Mouse (Mus musculus) intestine, embryonic 15.5 days (tissue): ENCODE results near the gene Cracr2a. TPM values are rescaled to one million over a fixed set of nuclear protein-coding genes. Genes with fewer than 3 reads are reported as not detected.
A peak's percentile ranks its signal among the peaks of the same experiment; 100 is the strongest.

Experiments
- ATAC-seq: fragments of 200-750 bp; cut with Nextera tagmentation; 2 replicates; pipeline ENCODE4 v1.8.0; 2017; ENCODE audit warnings: moderate TSS enrichment, moderate library complexity
- H3K27ac ChIP-seq: fragments of 300-500 bp; sonication (generic); 2 replicates; pipeline ENCODE4 v1.5.1; 2015; ENCODE audit warnings: mild to moderate bottlenecking, inconsistent platforms
- H3K27me3 ChIP-seq: fragments of 300-500 bp; sonication (generic); replicated peaks from 2 replicates; pipeline ENCODE4 v1.6.1; 2015; ENCODE audit warnings: inconsistent platforms
- H3K36me3 ChIP-seq: fragments of 300-500 bp; sonication (generic); 2 replicates; pipeline ENCODE4 v1.6.1; 2015; ENCODE audit warnings: inconsistent platforms
- H3K4me1 ChIP-seq: fragments of 300-500 bp; sonication (generic); replicated peaks from 2 replicates; pipeline ENCODE4 v1.6.1; 2015; ENCODE audit warnings: inconsistent platforms
- H3K4me2 ChIP-seq: fragments of 300-500 bp; sonication (generic); replicated peaks from 2 replicates; pipeline ENCODE4 v1.6.1; 2015; ENCODE audit warnings: mild to moderate bottlenecking, inconsistent platforms
- H3K4me3 ChIP-seq: fragments of 300-500 bp; sonication (generic); replicated peaks from 2 replicates; pipeline ENCODE4 v1.5.1; 2015; ENCODE audit warnings: inconsistent platforms
- H3K9ac ChIP-seq: fragments of 300-500 bp; sonication (generic); 2 replicates; pipeline ENCODE4 v1.6.1; 2015; ENCODE audit warnings: inconsistent platforms
- H3K9me3 ChIP-seq: fragments of 300-500 bp; sonication (generic); 2 replicates; pipeline ENCODE4 v1.6.1; 2016; ENCODE audit warnings: inconsistent platforms
- WGBS: fragments of 180-500 bp; shearing (Covaris S2); methylation state at CpG from one replicate; pipeline ENCODE4 v1.1.7; 2015; 5-methylcytosine and 5-hydroxymethylcytosine counted together
- polyA plus RNA-seq: library from polyadenylated mRNA; unstranded; fragments of >200 nt; fragmentation: Nextera tagmentation; extraction: Ambion mirVana; gene quantifications from 2 replicates; pipeline ENCODE4 v1.2.1, GENCODE M21; 2015

Gene Cracr2a
- polyA plus RNA-seq, 1 experiment from 2014 or later = 2.5 TPM

DNA sequence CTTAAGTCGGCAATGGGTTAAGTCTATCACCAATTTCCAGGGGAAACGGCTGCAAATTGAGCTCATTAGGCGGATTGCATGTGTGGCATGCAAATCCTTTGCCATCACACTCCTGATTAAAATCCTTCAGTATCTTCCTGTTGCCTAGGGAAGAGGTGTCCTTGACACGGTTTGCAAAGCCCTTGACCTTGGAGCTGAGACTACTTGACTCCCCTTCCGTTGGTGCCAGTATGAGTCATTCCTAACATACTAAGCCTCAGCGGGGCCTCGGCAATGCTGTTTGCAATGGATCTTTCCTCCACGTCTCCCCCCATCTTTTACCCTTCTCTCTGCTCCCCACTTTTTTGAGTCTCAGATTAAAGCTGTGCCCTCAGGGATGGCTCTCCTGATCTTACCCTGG lies 122.4 kb downstream of the Cracr2a start:
- ATAC-seq = no peak
- WGBS = 54% methylated on average over 8 of the region's 8 CpGs

DNA sequence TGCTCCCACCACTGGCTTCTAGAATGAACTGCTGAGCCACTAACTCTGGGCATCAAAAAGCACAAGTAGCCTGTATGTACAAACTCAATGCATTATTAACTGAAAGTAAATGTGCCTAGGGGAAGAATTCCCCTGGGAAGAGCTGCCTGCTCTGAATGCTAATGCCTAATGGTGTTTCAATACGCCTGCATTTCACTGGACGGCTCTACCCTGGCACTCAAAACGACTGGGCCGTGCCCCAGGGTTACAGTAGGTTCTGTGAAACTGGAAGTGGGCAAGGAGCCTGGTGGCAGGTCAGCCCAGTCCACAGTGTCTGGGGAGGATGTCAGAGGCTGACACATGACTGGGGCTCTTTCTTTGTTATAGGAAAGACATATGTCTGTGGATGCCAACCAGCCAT lies 123.8 kb downstream of the Cracr2a start:
- Histone ChIP-seq H3K4me1 (no peaks in the 10 kb centered on the region), H3K27me3 (no peaks in the 10 kb centered on the region), H3K27ac (no peak overlapping the region), H3K4me2 (no peak overlapping the region), H3K36me3 (no peaks in the 10 kb centered on the region), H3K4me3 (no peak overlapping the region), H3K9ac (no peak overlapping the region), H3K9me3 (no peaks in the 10 kb centered on the region)
- 83% methylated on average over 4 of the region's 4 CpGs for WGBS
- ATAC-seq = no peak

More for the DNA sequence above, 122.4 kb downstream of the Cracr2a start:
- Histone ChIP-seq H3K36me3 (no peaks in the 10 kb centered on the region), H3K4me3 (no peak overlapping the region), H3K27ac (no peak overlapping the region), H3K9me3 (no peaks in the 10 kb centered on the region), H3K9ac (no peak overlapping the region), H3K27me3 (no peaks in the 10 kb centered on the region), H3K4me2 (no peak overlapping the region), H3K4me1 (peaks cover 3% of the 10 kb centered on the region; the same call in 1 of the 2 replicates)

DNA sequence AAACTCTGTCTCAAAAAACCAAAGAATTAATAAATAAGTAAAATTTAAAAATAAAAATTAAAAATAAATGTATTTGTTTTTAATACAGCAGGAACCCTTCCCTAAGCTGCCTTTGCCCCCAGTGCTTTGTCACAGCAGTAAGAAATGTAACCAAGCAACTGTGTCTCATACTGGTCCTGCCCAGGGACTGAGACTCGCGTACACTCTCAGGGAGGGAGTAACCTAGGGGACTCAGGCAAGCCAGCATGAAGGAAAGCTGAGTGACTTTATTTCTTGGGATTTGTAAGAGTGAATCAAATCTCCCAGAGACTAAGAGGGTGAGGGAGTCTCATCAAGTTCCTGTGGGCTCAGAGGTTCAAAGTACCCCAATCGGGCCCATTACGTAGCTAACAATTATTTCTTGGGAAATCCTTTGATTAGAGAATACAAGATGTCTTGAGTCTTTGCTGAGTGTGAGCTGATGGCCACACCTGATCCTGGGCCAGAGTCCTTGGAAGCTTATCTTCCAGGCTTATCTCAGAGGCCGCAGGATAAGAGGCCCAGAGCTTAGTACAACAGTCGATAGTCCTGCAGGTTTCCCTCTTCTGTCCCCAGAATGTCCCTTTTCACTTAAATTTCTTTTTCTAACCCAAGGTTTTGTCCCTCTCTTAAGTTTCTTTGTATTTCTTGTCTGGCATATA lies 126.2 kb downstream of the Cracr2a start:
- Histone ChIP-seq H3K4me2 (no peak overlapping the region), H3K4me1 (no peaks in the 10 kb centered on the region), H3K9ac (no peak overlapping the region), H3K27ac (0 out of 2 replicates have a peak overlapping the region, but pooled peaks have one; percentile 18), H3K4me3 (no peak overlapping the region), H3K36me3 (no peaks in the 10 kb centered on the region), H3K9me3 (no peaks in the 10 kb centered on the region), H3K27me3 (no peaks in the 10 kb centered on the region)
- peak; percentile 95 for ATAC-seq
- WGBS = 66% methylated on average over 6 of the region's 6 CpGs

DNA sequence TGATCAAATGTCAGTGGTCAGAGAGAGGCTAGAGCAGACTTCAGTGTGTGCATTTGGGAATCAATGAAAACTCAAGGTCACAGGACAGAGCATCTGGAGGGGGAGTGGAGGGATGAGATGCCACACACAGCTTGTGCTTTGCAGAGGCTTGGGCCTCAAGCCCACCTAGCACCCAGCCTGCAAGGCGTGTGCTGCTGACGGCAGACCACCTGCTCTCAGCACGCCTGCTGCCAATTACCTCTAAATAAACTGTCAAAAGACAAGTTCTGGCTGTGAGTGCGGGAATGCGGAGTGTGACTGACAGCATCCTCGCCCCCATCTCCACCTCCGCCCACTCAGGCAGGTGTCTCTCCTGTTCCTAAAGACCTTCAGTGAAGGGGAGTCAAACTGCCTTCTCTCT lies 131.2 kb downstream of the Cracr2a start:
- ATAC-seq = no peak
- no peak overlapping the region for H3K4me3 ChIP-seq
- H3K9ac ChIP-seq = no peak overlapping the region
- H3K4me2 ChIP-seq = no peak overlapping the region
- WGBS = 50% methylated on average over 7 of the region's 7 CpGs
- H3K27ac ChIP-seq = no peak overlapping the region
- H3K4me1 ChIP-seq = no peaks in the 10 kb centered on the region
- no peaks in the 10 kb centered on the region for H3K27me3 ChIP-seq
- H3K36me3 ChIP-seq = no peaks in the 10 kb centered on the region
- no peaks in the 10 kb centered on the region for H3K9me3 ChIP-seq

DNA sequence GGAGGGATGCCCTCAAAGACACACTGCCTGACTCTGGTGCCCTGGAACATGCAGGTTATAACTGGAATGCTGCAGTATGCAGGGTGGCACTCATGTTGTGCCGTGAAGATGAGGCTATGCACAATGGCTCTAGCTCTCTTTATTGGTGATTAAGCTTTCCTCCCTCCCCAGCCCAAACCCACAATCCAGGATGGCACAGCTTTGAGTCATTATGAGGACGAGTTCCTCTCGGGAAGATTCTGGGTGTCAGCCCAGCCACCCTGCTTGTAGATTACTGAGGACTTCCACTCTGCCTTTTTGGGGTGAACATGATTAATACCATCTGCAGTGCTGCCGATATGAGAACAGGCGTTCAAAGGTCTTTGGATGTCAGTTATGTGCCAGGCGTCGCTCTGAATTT lies 132.5 kb downstream of the Cracr2a start:
- H3K9me3 ChIP-seq = no peaks in the 10 kb centered on the region
- no peak overlapping the region for H3K27ac ChIP-seq
- no peak overlapping the region for H3K4me3 ChIP-seq
- H3K4me2 ChIP-seq = no peak overlapping the region
- H3K4me1 ChIP-seq = no peaks in the 10 kb centered on the region
- ATAC-seq = no peak
- 91% methylated on average over 7 of the region's 7 CpGs for WGBS
- no peak overlapping the region for H3K9ac ChIP-seq
- H3K27me3 ChIP-seq = no peaks in the 10 kb centered on the region
- H3K36me3 ChIP-seq = no peaks in the 10 kb centered on the region

DNA sequence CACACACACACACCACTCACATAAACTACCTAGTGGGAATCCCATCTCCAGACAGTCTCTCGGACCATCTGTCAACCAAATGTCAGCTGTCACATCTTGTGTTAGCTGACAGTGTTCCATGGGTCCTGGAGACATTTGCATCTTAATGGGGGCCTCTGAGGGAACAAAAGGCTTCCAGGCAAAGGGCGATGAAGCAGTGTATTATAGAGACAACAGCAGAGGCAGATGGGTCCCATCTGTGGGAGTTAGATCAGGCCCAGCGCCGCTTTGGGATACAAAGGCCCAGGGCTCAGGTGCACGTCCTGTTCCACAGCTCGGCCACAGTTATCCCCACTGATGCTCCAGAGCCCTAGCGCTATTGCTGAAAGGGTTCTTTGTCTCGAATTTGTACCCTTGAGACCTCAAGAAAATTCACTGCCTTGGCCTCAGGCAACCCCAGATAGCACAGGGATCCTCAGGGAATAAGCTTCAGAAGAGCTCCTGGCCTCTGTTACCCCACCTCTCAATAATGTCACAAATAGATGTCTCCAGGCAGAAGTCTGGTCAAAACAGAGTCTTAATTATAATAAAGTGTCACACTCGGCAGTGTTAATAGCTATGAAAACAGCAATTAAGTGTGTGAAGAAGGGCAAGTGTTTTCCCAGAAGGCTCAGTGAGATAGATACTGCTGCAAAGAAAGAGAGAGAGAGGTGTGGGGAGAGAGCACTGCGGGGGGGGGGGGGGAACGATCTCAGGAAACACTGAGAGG lies 140.1 kb downstream of the Cracr2a start:
- Histone ChIP-seq H3K9me3 (no peaks in the 10 kb centered on the region), H3K36me3 (no peaks in the 10 kb centered on the region), H3K4me3 (no peak overlapping the region), H3K27me3 (no peaks in the 10 kb centered on the region), H3K4me1 (no peaks in the 10 kb centered on the region), H3K9ac (no peak overlapping the region), H3K27ac (no peak overlapping the region), H3K4me2 (no peak overlapping the region)
- WGBS = 56% methylated on average over 11 of the region's 11 CpGs
- no peak for ATAC-seq

DNA sequence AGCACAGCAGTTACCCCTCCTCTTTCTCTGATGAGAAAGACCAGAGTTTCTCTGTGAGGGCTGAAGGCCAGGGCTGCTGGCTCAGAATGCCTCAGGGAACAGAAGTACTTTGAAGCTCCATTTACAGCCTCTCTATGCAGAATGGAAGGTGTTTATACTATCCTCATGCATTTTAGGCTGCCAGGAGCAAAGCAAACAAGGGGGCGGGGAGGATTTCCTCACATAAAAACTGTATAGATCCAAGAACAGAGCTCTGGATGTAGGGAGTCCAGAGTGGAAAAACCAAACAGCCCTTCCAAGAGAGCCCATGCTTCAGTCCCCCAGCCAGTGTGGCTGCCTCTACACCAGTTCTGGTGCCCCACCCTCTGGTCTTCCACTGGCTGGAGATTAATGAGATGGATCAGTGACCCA lies 147.1 kb downstream of the Cracr2a start:
- 0 out of 2 replicates have a peak, but pooled peaks cover 3% of the 10 kb centered on the region for H3K4me1 ChIP-seq
- no peak overlapping the region for H3K9ac ChIP-seq
- no peak overlapping the region for H3K4me2 ChIP-seq
- peak overlapping the region; percentile 36 for H3K27ac ChIP-seq
- H3K9me3 ChIP-seq = no peaks in the 10 kb centered on the region
- no peak overlapping the region for H3K4me3 ChIP-seq
- no peaks in the 10 kb centered on the region for H3K27me3 ChIP-seq
- ATAC-seq = peak; percentile 74; the same call in 1 of the 2 replicates
- WGBS = 19% methylated on average over 1 of the region's 1 CpGs
- no peaks in the 10 kb centered on the region for H3K36me3 ChIP-seq

DNA sequence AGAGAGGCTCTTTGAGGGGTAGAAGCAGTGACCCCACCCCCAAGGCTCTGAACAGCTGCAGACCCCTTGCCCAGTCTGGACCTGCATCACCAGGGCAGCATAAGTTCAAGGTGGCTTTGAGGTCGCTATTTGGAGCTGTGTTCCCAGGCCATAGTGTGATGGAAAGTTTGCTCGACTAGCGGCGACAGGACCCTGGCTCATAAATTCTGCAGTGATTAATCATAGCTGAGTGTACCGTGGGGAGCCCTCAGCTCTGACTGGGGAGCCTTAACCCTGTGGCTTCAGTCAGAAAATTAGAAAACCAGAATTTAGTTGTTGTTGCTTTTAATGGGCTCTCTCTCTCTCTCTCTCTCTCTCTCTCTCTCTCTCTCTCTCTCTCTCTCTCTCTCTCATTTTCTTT lies 153.8 kb downstream of the Cracr2a start:
- Histone ChIP-seq H3K27me3 (no peaks in the 10 kb centered on the region), H3K4me1 (no peaks in the 10 kb centered on the region), H3K36me3 (no peaks in the 10 kb centered on the region), H3K9ac (no peak overlapping the region), H3K4me3 (no peak overlapping the region), H3K4me2 (no peak overlapping the region), H3K9me3 (no peaks in the 10 kb centered on the region), H3K27ac (no peak overlapping the region)
- WGBS = 35% methylated on average over 5 of the region's 5 CpGs
- ATAC-seq = no peak

DNA sequence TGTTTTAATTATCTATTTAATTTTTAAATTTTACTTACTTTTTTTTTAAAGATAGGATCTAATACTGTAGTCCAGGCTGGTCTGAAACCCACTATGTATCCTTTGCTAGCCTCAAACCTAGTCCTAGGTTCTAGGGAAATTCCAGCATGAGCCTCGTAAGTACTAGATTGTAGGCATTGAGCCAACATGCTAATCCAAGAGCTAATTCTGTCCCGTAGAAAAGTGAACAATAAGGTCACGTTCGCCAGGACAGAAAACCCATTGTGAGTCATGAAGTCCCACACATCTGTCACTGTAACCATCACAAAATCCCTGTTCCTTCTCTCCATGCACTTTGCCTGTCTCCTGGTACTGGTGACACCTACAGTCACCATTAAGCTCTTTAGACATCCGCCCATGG lies 154.3 kb downstream of the Cracr2a start:
- Histone ChIP-seq H3K4me2 (no peak overlapping the region), H3K4me3 (no peak overlapping the region), H3K27ac (no peak overlapping the region), H3K9me3 (no peaks in the 10 kb centered on the region), H3K36me3 (no peaks in the 10 kb centered on the region), H3K4me1 (no peaks in the 10 kb centered on the region), H3K27me3 (no peaks in the 10 kb centered on the region), H3K9ac (no peak overlapping the region)
- ATAC-seq = no peak
- WGBS = 75% methylated on average over 5 of the region's 5 CpGs

DNA sequence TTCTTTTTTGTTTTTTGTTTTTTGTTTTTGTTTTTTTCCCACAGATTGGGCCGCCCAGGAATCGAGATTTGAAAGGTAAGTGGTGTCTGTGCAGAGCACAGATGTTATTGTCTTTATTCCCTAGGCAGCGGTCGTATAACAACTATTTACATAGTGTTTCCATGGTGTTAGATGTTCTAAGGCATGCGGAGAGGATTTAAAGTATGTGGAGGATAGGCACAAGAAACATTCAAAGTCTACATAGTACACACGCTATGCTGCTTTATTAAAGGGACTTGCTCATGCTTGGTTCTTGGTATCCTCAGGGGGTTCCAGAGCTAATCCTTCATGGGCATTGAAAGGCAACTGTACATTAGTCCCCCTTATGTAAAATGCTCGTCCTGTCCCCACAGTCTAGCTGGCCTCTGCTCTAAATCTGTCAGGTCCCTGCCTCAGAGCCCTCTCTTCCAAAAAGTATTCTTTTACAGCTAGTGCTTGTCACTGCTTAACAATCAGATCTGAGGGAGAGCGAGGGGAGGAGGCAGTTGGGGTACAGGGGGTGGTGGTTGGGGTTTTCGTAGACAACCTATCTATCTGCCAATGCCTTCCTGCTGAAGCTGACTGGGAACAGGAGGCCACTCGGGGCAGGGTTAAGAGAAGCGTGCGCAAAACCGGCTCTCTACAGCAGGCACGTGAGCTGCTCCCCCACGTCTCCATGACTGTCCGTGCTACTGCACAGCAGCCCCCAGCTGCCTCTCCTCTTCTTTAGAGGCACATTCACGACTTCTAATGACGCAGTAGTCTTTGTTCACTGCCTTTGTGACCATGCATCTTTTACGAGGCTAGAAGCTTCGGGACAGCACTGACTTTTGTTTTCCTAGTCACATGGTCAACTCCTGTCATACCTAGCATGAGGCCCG lies 156.3 kb downstream of the Cracr2a start:
- Histone ChIP-seq H3K9ac (no peak overlapping the region), H3K4me3 (no peak overlapping the region), H3K27ac (no peak overlapping the region), H3K4me2 (no peak overlapping the region), H3K4me1 (no peaks in the 10 kb centered on the region), H3K27me3 (no peaks in the 10 kb centered on the region), H3K36me3 (no peaks in the 10 kb centered on the region), H3K9me3 (no peaks in the 10 kb centered on the region)
- WGBS = 39% methylated on average over 21 of the region's 21 CpGs
- 0 out of 2 replicates have a peak, but pooled peaks have one; percentile 53 for ATAC-seq

DNA sequence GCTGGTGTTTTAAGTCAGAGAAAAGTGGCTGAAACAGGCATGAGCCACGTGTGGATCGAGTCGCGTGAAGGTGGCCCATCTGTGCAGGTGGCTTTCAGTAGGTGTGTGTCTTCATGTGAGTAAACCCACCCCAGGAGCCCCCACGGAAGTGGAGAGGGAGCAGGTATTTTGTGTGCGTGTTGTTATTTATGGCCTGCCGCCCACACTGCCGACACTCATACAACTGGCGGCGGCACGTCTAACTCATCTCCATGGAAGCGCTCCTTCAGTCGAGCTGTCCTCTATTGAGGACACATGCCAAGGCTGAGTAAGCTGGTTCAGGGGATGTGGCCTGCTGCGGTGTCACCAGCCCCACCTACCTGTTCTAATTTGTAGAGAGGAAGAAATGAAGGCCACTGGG lies 158.7 kb downstream of the Cracr2a start:
- Histone ChIP-seq H3K9ac (no peak overlapping the region), H3K4me3 (no peak overlapping the region), H3K4me2 (no peak overlapping the region), H3K9me3 (no peaks in the 10 kb centered on the region), H3K27ac (no peak overlapping the region), H3K4me1 (no peaks in the 10 kb centered on the region), H3K36me3 (no peaks in the 10 kb centered on the region), H3K27me3 (no peaks in the 10 kb centered on the region)
- no peak for ATAC-seq
- 89% methylated on average over 14 of the region's 14 CpGs for WGBS

DNA sequence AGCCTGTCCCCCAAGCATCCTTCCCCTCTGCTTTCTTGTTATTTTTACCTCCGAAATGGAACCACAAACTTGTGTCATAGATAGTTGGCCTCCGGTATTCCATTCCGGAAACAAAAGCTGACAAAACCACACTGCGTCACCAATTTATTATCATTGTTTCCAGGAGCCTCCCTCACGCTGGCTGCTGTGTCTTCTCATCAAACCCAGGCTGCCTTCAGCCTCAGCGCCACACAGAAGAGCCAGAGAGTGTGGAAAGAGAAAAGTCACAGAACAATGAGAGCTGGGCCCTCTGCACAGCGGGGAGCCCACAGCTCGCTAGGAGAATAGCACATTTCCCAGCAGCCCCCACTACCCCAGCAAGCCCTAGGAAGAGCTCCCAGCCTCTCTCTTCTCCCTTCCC lies 162.0 kb downstream of the Cracr2a start:
- no peak overlapping the region for H3K27ac ChIP-seq
- WGBS = 63% methylated on average over 8 of the region's 8 CpGs
- H3K9me3 ChIP-seq = no peaks in the 10 kb centered on the region
- H3K9ac ChIP-seq = no peak overlapping the region
- no peak for ATAC-seq
- H3K36me3 ChIP-seq = no peaks in the 10 kb centered on the region
- no peak overlapping the region for H3K4me3 ChIP-seq
- H3K4me2 ChIP-seq = no peak overlapping the region
- H3K27me3 ChIP-seq = no peaks in the 10 kb centered on the region
- no peaks in the 10 kb centered on the region for H3K4me1 ChIP-seq
